Mouse (Mus musculus) large intestine, adult 2 months (tissue): ENCODE results near the gene Ccno. TPM values are rescaled to one million over a fixed set of nuclear protein-coding genes. Genes with fewer than 3 reads are reported as not detected.

Experiments used
- polyA plus RNA-seq: library from polyadenylated mRNA; depleted of rRNA; stranded (reverse); fragments of >200 nt; gene quantifications from 2 replicates; pipeline ENCODE4 v1.2.3, GENCODE M21; 2012; rRNA removed

Gene Ccno
- polyA plus RNA-seq, 1 experiment = 0.22 TPM

Other genes with a start within 250 kb of the Ccno start
- gene Plpp1, start 187.0 kb upstream of the Ccno start, polyA plus RNA-seq = 29.7 and 86.2 TPM in 2 replicates
- gene Mtrex, start 60.4 kb upstream of the Ccno start, polyA plus RNA-seq = 5.6 and 7.4 TPM in 2 replicates
- gene Dhx29, start 60.3 kb upstream of the Ccno start, polyA plus RNA-seq = 2.2 and 2.4 TPM in 2 replicates
- not detected in 2 replicates for gene Mcidas, start 6.0 kb downstream of the Ccno start, polyA plus RNA-seq
- 0.05 TPM in 1 of 2 replicates, not detected in the other for gene Cdc20b, start 47.3 kb downstream of the Ccno start, polyA plus RNA-seq
- 2.4 and 2.7 TPM in 2 replicates for gene Gpx8, start 58.6 kb downstream of the Ccno start, polyA plus RNA-seq
- gene Gzma, start 113.2 kb downstream of the Ccno start, polyA plus RNA-seq = 19.4 and 36.9 TPM in 2 replicates
- gene Esm1, start 221.9 kb downstream of the Ccno start, polyA plus RNA-seq = 2.0 and 2.5 TPM in 2 replicates
- 0.44 and 0.57 TPM in 2 replicates for gene Gzmk, start 238.1 kb downstream of the Ccno start, polyA plus RNA-seq